Mouse (Mus musculus) thymus, adult 2 months (tissue): ENCODE results near the gene Wwox.

Experiments used
- CTCF ChIP-seq: fragments of 200-500 bp; IDR thresholded peaks from 2 replicates; pipeline ENCODE4 v1.5.1; 2012; ENCODE audit warnings: mild to moderate bottlenecking, control low read depth, low read length, moderate library complexity, borderline replicate concordance; ENCODE audit not compliant: control insufficient read depth, poor library complexity, insufficient read depth; ENCODE audit errors: extremely low read depth
- POLR2A ChIP-seq: fragments of 200-500 bp; IDR thresholded peaks from 2 replicates; pipeline ENCODE4 v1.6.1; 2012; ENCODE audit warnings: mild to moderate bottlenecking, low read length, control low read depth, moderate library complexity; ENCODE audit not compliant: control insufficient read depth, poor library complexity, insufficient read depth; ENCODE audit errors: extremely low read depth

DNA sequence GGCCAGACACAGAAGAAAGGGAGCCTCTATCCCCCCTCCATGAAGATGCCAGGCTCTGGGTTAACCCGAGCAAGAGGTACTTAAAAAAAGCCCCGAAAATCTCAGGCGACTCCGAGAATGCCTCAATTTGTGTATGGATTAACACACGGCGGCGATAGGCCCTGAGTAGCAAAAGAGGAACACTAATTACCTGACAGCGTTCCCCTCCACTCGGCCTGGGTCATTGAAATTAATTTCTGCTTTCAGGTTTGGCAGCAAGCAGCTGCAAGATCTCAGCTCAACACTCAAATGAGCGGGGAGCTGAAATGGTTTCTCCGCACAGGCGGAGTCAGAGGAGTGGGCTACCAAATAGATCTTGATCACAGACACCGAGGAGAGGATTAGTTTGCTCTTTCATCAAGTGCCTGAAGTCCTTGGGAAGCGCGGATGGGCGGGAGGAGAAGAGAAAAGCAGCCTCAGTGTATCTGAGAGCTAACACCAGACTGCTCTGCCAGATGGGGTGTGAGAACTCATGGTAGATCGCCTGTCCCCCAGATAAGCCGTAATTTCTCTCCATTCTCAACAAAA lies 445.7 kb downstream of the Wwox start:
- TF ChIP-seq CTCF: no peak
- 0 out of 2 replicates have a peak, but pooled peaks have one; percentile 23 for TF ChIP-seq POLR2A
